ENCODE assay signal across 19 mouse cellular contexts in the genomic region with DNA sequence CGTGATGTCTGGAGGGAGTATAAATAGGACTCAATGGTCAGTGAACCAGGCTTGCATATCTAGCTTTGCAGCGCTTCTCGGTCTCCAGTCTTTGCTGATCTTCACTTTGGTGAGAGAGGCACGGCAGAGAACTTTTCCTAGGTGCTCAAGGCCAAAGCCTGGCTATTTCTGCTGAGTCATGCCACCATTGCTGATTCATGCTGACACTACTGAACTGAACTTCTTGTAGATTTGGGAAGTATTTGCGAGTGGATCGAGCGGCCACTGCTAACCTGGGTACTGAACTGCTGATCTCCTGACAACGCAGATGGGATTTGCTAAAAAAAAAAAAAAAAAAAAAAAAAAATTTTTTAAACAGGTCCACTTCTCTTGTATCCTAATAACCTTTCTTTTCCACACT. TPM values are rescaled to one million over a fixed set of nuclear protein-coding genes. Genes with fewer than 3 reads are reported as not detected.
A peak's percentile ranks its signal among the peaks of the same experiment; 100 is the strongest.
DNase-seq lines count a peak whose midpoint lies in the region; ATAC-seq and TF ChIP-seq lines count a peak whose summit lies in the region.
"Had no signal": no experiment of that assay in that cellular context is flagged by ENCODE, and none has a peak within 500 bp of the region (broad histone marks: within the 10 kb centered on the region; RNA-seq: fewer than 3 reads in every experiment).

No protein-coding gene starts in this region.

- peaks cover 0 to 6% of the 10 kb centered on the region in 2 experiments; a peak in 2 of 4 replicates for H3K4me1 ChIP-seq in liver, embryonic 14.5 days (replicated peaks; ENCODE audit: control insufficient read depth in 2 of 2, insufficient read depth in 2 of 2, low read length in 1 of 2)
- no peaks in the 10 kb centered on the region for H3K4me1 ChIP-seq in intestine, postnatal 0 days (replicated peaks; ENCODE audit: control insufficient read depth, insufficient read depth, low read length)
- H3K4me1 ChIP-seq: heart, embryonic 15.5 days had no signal

- TF ChIP-seq EP300 in liver, embryonic 14.5 days (IDR thresholded peaks at IDR 0.05; ENCODE audit: low read depth): 0 out of 2 replicates have a peak, but pooled peaks have one; percentile 25

- H3K9ac ChIP-seq in liver, embryonic 14.5 days (replicated peaks): no peak overlapping the region
- H3K9ac ChIP-seq in intestine, postnatal 0 days (ENCODE audit: low read depth, low read length): no peak overlapping the region
- H3K9ac ChIP-seq: embryonic facial prominence, embryonic 15.5 days; heart, embryonic 15.5 days had no signal

- no peaks in the 10 kb centered on the region for H3K27me3 ChIP-seq in liver, embryonic 14.5 days (ENCODE audit: control insufficient read depth, insufficient read depth, low read length)
- no peaks in the 10 kb centered on the region for H3K27me3 ChIP-seq in intestine, postnatal 0 days (replicated peaks; ENCODE audit: control insufficient read depth, insufficient read depth, low read length)
- H3K27me3 ChIP-seq: embryonic facial prominence, embryonic 15.5 days; heart, embryonic 15.5 days had no signal

- peak; percentile 66 for DNase-seq in adrenal gland, adult 2 months
- no peak for DNase-seq in adrenal gland, adult 8-10 months
- DNase-seq in 416B (ENCODE audit: low read depth): peak; percentile 59
- peak; percentile 23 for DNase-seq in c-Kit-positive CD71-positive TER-119-negative erythroid progenitor cells, embryonic 14.5 days (ENCODE audit: low read depth)
- peak in 1 of 3 experiments; percentile 49 for DNase-seq in liver, embryonic 14.5 days (ENCODE audit: low read depth in 3 of 3, low spot score in 3 of 3)
- no peak for DNase-seq in embryo, embryonic 11 days
- DNase-seq in thymus, postnatal 4 days: no peak
- DNase-seq: cerebellum, postnatal 10 days; kidney, adult 9 months; kidney, postnatal 4 days; lung, postnatal 14 days; thymus, adult 18-20 months had no signal

- no peaks in the 10 kb centered on the region for H3K36me3 ChIP-seq in liver, embryonic 14.5 days (replicated peaks; ENCODE audit: control insufficient read depth, insufficient read depth, low read depth)
- no peaks in the 10 kb centered on the region for H3K36me3 ChIP-seq in intestine, postnatal 0 days (ENCODE audit: control insufficient read depth, insufficient read depth)
- H3K36me3 ChIP-seq: embryonic facial prominence, embryonic 15.5 days; heart, embryonic 15.5 days; hindbrain, embryonic 10.5 days had no signal

- H3K4me3 ChIP-seq in liver, embryonic 14.5 days (ENCODE audit: insufficient read depth in 1 of 2, low read depth in 2 of 2, low read length in 2 of 2): no peak overlapping the region
- H3K4me3 ChIP-seq in intestine, postnatal 0 days (ENCODE audit: low read depth, low read length): no peak overlapping the region
- H3K4me3 ChIP-seq: embryonic facial prominence, embryonic 15.5 days; heart, embryonic 15.5 days; hindbrain, embryonic 10.5 days had no signal

- H3K9me3 ChIP-seq in liver, embryonic 14.5 days (ENCODE audit: control insufficient read depth, low read length): no peaks in the 10 kb centered on the region
- H3K9me3 ChIP-seq in intestine, postnatal 0 days (ENCODE audit: control insufficient read depth): no peaks in the 10 kb centered on the region
- H3K9me3 ChIP-seq: embryonic facial prominence, embryonic 15.5 days; heart, embryonic 15.5 days; hindbrain, embryonic 10.5 days had no signal

- no peak overlapping the region for H3K4me2 ChIP-seq in liver, embryonic 14.5 days (ENCODE audit: low read depth)
- H3K4me2 ChIP-seq in intestine, postnatal 0 days (replicated peaks; ENCODE audit: low read depth): no peak overlapping the region
- H3K4me2 ChIP-seq: embryonic facial prominence, embryonic 15.5 days; heart, embryonic 15.5 days had no signal

- WGBS in liver, embryonic 14.5 days (ENCODE audit: insufficient replicate concordance): 55% methylated on average over 8 of the region's 8 CpGs
- WGBS in intestine, postnatal 0 days: 81% methylated on average over 8 of the region's 8 CpGs

- ATAC-seq in liver, embryonic 14.5 days (ENCODE audit: insufficient read depth): no peak
- no peak for ATAC-seq in intestine, postnatal 0 days
- ATAC-seq: forebrain, embryonic 14.5 days had no signal

- no peak overlapping the region for H3K27ac ChIP-seq in liver, embryonic 14.5 days
- H3K27ac ChIP-seq in intestine, postnatal 0 days (ENCODE audit: low read depth, low read length): no peak overlapping the region
- H3K27ac ChIP-seq: embryonic facial prominence, embryonic 15.5 days; heart, embryonic 15.5 days; hindbrain, embryonic 10.5 days had no signal

- no peak for TF ChIP-seq CTCF in liver, embryonic 14.5 days (IDR thresholded peaks at IDR 0.05; ENCODE audit: low read depth)
- no peak for TF ChIP-seq CTCF in intestine, postnatal 0 days (IDR thresholded peaks at IDR 0.05; ENCODE audit: low read depth)

RNA-seq across cellular contexts. Expression of gene Grm4, which starts 10.9 kb away (rescaled TPM):
- 1 to 10 TPM; 5.5 to 9.0 TPM for total RNA-seq in adrenal gland, adult 2 months (2021)
- 0.08 and 0.31 TPM in 2 replicates for polyA plus RNA-seq in adrenal gland, adult 2 months (2012; rRNA removed)
- 1 to 10 TPM; 2.6 to 3.9 (median 3.2) TPM for total RNA-seq in adrenal gland, adult 8-10 months (2022)
- 0.01 and 0.04 TPM in 2 replicates for polyA plus RNA-seq in liver, embryonic 14.5 days (2012; rRNA removed)
- not detected in 2 replicates for polyA plus RNA-seq in liver, embryonic 14.5 days (2014; fragmentation: Nextera tagmentation; extraction: Ambion mirVana)
- 0.47 TPM in 2 replicates for polyA plus RNA-seq in intestine, postnatal 0 days (2015; fragmentation: Nextera tagmentation; extraction: Ambion mirVana)
- total RNA-seq: liver, adult 2 months; megakaryocyte-erythroid progenitor cell, adult 5-6 weeks had no signal
- polyA plus RNA-seq: liver, adult 2 months had no signal

RNA-seq across cellular contexts. Expression of gene Hmga1, which starts 24.2 kb away (rescaled TPM):
- 10 to 100 TPM; 12.2 to 26.8 TPM for total RNA-seq in adrenal gland, adult 2 months (2021)
- polyA plus RNA-seq in adrenal gland, adult 2 months (2012; rRNA removed): 38.9 and 44.2 TPM in 2 replicates
- total RNA-seq in adrenal gland, adult 8-10 months (2022): 10 to 100 TPM; 14.7 to 23.4 (median 20.9) TPM
- 149 and 182 TPM in 2 replicates for polyA plus RNA-seq in liver, embryonic 14.5 days (2012; rRNA removed)
- polyA plus RNA-seq in liver, embryonic 14.5 days (2014; fragmentation: Nextera tagmentation; extraction: Ambion mirVana): 162 and 180 TPM in 2 replicates
- 108 and 116 TPM in 2 replicates for polyA plus RNA-seq in intestine, postnatal 0 days (2015; fragmentation: Nextera tagmentation; extraction: Ambion mirVana)

RNA-seq across cellular contexts. Expression of gene AI413582, which starts 33.5 kb away (rescaled TPM):
- total RNA-seq in adrenal gland, adult 2 months (2021): 10 to 100 TPM; 28.0 to 35.9 TPM
- polyA plus RNA-seq in adrenal gland, adult 2 months (2012; rRNA removed): 64.8 and 65.5 TPM in 2 replicates
- total RNA-seq in adrenal gland, adult 8-10 months (2022): 10 to 100 TPM; 22.9 to 29.4 (median 23.4) TPM
- polyA plus RNA-seq in liver, embryonic 14.5 days (2012; rRNA removed): 9.9 and 11.7 TPM in 2 replicates
- 15.2 and 18.9 TPM in 2 replicates for polyA plus RNA-seq in liver, embryonic 14.5 days (2014; fragmentation: Nextera tagmentation; extraction: Ambion mirVana)
- polyA plus RNA-seq in intestine, postnatal 0 days (2015; fragmentation: Nextera tagmentation; extraction: Ambion mirVana): 80.3 and 83.0 TPM in 2 replicates

Comparison
In these comparisons a context has a peak if more than half of its experiments do, and no peak if none do; other contexts are left out.
1. DNase-seq: peak in adrenal gland, adult 2 months (single experiment), 416B (single experiment) and c-Kit-positive CD71-positive TER-119-negative erythroid progenitor cells, embryonic 14.5 days (single experiment); none in adrenal gland, adult 8-10 months (single experiment), embryo, embryonic 11 days (single experiment) and thymus, postnatal 4 days (single experiment).